Mouse (Mus musculus): ENCODE measurements around the gene Pak1ip1. TPM values are rescaled to one million over a fixed set of nuclear protein-coding genes. Genes with fewer than 3 reads are reported as not detected.

Pak1ip1 gene
- 102 TPM for polyA plus RNA-seq (2017; shearing (Covaris generic))

GRCm38 (mm10) chr13:41000926-41001639, at the start of gene Pak1ip1:
Gene Pak1ip1, plus strand, starts transcription at chr13:41001023.

DNA sequence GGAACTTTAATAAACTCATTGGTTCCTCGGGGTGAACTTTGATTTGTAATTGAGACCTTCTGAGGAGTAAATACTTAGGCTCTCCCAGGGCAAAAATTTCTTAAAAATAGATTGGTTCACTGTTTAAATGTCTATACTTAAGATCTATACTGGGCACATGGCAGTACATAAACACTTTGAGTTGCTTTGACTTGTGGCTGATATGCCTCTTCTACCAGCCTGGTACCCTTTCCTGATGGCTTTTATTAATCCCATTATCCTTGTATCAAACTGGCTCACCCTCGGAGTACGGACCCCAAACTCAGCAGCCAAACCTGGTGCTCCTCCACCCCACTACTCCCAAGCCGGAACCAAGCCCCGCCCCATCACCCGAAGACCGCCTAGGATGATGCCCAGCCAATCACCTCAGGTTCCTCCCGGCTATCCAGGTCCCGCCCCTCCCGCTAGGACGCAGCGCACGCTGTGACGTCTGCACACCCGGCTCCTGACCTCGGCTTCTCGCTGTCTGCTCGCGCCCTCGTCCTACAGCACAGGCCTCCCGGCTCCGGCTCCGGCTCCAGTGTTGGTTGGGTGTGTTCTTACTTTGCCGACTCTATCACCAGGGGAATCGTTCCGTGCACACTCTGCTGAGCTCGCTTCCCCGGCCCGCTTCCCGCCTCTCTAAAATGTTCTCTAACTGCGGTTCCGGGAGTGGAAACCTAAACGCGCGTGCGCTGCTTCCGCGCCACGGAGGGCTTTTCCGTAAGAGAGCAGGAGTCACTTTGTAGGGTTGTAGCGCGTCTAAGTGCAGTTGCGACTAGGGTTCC, 15.2 kb downstream of the Pak1ip1 start, which contains the start of gene Tmem14c:
Tmem14c (plus strand) TSS at position 464 of the 806 bp plus-strand sequence.

Other genes with a start within 250 kb of the Pak1ip1 start
- gene Gcnt2, start 141.3 kb upstream of the Pak1ip1 start, polyA plus RNA-seq (2017; shearing (Covaris generic)): 0.28 TPM
- 224 TPM for gene Tmem14c, start 15.3 kb downstream of the Pak1ip1 start, polyA plus RNA-seq (2017; shearing (Covaris generic))
- not detected for gene Mak, start 78.7 kb downstream of the Pak1ip1 start, polyA plus RNA-seq (2017; shearing (Covaris generic))
- gene Gcm2, start 110.0 kb downstream of the Pak1ip1 start, polyA plus RNA-seq (2017; shearing (Covaris generic)): not detected
- 0.23 TPM for gene Sycp2l, start 113.3 kb downstream of the Pak1ip1 start, polyA plus RNA-seq (2017; shearing (Covaris generic))
- gene Elovl2, start 219.4 kb downstream of the Pak1ip1 start, polyA plus RNA-seq (2017; shearing (Covaris generic)): not detected
- gene Smim13, start 248.8 kb downstream of the Pak1ip1 start, polyA plus RNA-seq (2017; shearing (Covaris generic)): 2.1 TPM